Mouse (Mus musculus) erythroblast, embryonic 14.5 days (primary cell): ENCODE data around the gene Ap3b1.

Source experiments
- GATA1 ChIP-seq: IDR thresholded peaks from 2 replicates; pipeline ENCODE4 v1.6.1; 2012; ENCODE audit warnings: low read length, inconsistent platforms, mixed read lengths
- TAL1 ChIP-seq: IDR thresholded peaks from 3 replicates; pipeline ENCODE4 v1.6.1; 2012; ENCODE audit warnings: low read length, inconsistent platforms, mixed read lengths

DNA sequence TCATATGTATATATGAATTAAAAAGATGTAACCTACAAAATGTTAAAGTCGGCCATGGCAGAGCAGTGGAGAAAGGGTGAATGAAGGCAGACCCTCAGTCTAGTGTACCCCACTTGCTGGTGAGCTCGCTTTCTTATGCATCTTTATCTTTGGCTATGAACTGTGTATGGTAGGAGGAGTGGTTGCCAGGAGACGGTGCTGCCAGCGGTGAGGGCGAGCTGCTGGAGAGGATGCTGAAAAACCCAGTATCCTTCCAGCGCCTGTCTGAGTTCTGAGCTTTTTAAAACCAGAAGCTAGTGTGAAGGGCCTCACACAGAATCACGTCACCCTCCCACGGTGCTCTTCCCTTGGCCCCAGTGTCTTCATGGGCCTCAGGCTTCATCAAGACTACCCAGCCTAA is 214.6 kb downstream of the Ap3b1 start:
- no peak for TF ChIP-seq TAL1
- TF ChIP-seq GATA1: no peak
